Mouse (Mus musculus): ENCODE results near the gene Abcb6.
A peak's percentile ranks its signal among the peaks of the same experiment; 100 is the strongest.

Gene Abcb6

DNA sequence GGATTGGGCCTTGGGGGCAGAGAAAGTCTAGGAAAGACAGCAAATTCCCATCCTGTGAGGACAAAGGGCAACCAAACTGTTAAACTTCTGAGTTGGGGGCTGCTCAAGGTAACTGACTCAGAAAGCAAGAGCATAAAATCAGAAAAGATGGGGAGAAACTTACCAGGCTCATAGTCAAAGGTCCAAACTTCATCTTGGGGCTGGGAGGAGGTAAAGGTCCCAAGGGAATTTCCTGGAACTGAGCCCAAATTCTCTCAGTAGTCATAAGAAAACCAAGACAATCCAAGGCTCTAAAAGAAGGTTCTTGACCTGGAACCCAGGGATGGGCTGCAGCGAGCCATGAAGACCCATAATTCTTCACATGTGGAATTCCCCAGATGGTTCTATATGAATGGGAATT lies 21.0 kb upstream of the Abcb6 start:
- DNase-seq (ENCODE audit: low spot score in 2 of 2) = no peak

DNA sequence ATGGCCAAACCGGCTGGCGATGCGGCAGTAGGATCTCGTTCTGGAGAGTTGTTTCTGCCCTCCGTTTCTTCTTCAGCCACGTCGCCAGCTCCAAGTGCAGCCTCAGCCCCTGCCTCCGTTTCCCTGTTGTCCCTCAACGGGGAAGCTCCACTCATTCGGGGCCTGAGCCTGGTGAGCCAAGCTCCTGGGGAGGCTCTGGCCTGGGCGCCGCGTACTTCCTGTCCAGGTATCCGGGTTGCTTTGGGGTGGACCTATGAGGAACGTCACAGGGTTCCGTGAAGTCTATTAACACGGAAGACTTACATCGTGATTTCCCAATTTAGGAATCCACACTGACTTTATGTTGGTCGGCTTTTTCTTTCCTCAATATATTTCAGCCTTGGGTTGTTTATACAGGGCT lies 12.3 kb upstream of the Abcb6 start:
- DNase-seq (ENCODE audit: low spot score in 2 of 2) = peak in 1 of 2 experiments; percentile 33

DNA sequence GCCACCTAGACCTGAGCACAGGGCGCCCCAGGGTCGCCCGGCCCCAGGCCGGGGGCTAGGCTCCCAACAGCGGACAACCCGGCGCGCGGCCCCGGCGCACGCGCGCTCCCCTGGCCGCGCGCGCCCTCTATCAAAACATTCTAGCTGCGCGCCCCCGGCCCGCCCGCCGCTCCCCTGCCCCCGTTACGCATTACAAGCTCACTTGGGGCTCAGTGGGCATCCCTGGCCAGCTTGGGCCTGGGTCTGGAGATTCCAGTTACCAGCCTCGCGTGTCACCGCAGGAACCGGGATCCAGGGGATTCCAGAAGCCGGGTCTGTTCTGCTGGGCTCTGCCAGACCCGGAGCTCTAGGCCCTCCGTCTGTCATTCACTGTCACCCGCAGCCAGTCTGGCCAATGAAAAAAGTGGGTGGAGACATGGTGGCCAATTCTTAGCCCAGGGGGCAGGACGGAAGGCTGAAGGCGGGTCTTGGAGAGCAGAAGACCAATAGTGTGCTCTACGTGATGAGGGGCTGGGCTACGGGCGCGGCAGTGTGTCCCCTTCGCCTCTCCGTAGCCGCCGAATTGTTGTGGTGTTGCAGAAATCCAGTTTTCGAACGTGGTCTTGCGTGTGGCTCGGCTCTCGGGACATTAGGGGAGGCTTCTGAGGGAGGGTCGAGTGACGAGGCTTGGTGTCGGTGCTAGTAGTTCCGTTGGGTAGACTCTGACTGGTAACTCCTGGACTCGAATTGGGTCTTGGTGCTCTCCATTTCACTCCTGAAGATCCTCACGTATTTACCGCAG lies 11.6 kb upstream of the Abcb6 start, which contains the start of the genes Ankzf1 and Atg9a:
Gene Ankzf1, plus strand, starts transcription at position 530 of the 781 bp plus-strand sequence.
Gene Atg9a, minus strand, starts transcription at position 575 of the 781 bp plus-strand sequence.
- peak; percentile 86 to 96 for DNase-seq (ENCODE audit: low spot score in 2 of 2)

DNA sequence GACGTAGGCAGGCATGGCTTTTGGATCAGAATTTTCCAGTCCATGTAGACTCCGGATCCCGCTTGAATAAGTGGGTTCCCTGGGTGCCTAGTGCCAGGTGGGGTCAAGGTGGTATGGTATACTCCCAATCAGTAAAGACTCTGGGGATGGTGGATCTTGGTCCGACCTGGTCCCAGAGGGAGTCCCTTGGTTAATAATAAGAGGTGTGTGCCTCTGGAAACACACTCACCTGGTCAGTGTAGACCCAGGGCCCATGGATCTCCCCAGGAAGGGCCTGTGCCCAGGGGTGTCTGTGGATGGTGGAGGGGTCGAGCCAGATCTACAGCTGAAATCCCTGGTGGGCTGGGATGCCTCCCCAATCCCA lies 11.0 kb upstream of the Abcb6 start:
- DNase-seq (ENCODE audit: low spot score in 2 of 2) = no peak

DNA sequence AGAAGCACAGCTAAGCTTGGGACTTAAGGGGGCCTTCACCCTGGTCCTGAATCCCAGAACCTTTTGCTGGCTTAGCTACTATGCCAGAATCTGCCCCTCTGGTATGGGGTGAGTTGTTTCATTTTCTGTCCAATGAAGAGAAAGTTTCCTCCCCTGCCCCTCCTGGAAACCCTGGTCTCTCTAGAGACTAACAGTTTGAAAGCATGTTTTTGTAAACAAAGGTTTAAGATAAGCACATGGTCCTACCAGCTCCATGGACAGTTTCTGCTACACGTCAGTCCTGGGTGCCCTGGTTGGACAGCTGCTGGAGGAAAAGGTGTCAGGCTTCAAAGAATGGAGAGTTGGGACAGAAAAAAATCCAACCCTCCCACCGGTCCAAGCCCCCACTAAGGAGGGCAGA lies 10.4 kb upstream of the Abcb6 start:
- no peak for DNase-seq (ENCODE audit: low spot score in 2 of 2)

DNA sequence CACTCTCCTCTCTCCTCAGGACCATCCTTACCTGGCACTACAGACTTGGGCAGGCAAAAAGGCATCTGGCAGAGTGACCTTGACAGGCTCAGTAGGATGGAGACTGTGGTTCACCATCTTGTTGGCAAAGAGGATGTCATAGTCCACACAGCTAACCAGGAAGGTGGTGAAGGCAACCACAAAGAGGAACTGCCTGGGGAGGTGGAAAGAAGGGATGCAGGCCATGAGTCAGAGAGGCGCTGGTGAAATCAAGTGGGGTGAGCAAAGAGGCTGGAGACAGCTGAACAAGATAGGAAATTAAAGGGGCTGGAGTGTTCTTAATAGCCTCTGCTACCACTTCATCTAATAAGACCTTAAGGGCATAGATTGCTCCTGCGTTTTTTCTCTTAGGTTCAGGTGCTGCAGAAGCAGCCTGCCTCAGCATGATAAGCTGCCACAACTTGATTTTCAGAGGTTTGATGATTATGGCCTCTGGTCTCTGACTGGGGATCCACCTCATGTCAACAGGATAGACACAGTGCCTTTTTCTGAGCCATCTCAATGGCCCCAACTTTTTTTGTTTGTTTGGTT lies 7.8 kb upstream of the Abcb6 start:
- DNase-seq (ENCODE audit: low spot score in 2 of 2) = no peak

DNA sequence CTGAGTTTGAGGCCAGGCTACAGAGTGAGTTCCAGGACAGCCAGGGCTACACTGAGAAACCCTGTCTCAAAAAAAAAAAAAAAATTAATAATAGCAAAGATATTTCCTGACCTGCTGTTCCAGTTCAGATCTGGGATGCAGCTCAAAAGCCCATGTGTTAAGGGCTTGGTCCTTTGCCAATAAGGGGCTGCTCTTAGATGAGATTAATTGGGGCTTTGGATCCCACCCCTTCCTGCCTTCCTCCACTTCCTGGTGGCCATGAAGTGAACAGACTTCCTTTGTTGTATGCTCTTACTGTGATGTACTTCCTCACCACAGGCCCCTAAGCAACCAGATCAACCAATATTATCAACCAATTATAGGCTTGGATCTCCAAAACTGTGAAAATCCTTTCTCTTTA lies 6.9 kb upstream of the Abcb6 start:
- no peak for DNase-seq (ENCODE audit: low spot score in 2 of 2)

DNA sequence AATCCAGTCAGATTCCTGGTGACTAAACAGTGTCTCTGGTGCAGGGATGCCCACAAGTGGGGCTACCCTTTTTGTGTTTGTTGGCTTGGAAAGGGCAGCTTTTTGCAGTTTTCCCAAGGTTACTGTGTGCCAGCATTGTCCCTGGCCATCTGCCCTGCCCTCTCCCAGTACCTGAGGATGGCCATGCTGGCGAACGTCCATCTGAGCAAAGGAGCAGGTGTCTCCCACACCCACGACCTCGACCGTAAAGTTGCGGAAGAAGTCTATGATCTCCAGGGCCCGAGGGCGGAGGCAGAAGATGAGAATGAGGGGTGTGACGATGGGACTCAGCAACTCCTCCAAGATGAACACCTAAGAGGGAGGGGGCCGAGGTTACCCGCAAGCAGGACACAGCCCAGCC lies 5.3 kb upstream of the Abcb6 start:
- DNase-seq (ENCODE audit: low spot score in 2 of 2) = no peak

DNA sequence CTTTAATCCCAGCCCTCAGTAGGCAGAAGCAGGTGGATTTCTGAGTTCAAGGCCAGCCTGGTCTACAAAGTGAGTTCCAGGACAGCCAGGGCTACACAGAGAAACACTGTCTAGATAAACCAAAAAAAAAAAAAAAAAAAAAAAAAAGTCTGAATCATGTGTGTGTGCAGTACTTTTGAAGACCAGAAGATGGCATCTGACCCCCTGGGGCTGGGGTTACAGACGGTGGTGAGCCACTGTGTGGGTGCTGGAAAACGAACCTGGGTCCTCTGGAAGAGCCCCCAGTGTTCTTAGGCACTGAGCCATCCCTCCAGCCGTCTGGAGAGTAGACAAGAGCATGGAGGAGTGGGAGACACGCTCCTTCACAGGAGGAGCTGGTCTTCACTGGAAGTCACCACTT lies 2.0 kb upstream of the Abcb6 start:
- DNase-seq (ENCODE audit: low spot score in 2 of 2) = no peak

DNA sequence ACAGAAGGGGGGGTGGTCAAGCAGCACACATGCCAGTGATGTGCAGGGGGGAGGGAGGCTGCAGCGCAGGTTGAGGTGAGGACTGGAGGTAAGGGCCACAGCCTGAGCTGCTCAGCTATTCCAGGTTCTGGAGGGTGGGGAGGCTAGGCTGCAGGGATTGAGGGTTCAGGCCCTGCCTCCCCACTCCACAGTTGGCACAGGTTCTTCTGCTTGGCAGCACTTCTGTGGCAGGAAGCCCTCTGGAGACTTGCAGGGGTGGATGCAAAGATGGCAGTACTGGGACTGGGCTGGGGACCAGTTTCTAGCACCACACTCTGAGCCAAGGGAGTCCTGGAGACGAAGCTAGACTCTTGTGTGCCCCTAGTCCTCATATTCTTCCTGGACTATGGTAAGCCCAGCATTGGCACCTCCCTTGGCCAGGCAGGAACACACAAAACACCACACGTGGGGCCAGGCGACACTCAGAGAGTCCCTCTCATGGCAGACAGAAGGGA lies 1.2 kb upstream of the Abcb6 start:
- no peak for DNase-seq (ENCODE audit: low spot score in 2 of 2)

DNA sequence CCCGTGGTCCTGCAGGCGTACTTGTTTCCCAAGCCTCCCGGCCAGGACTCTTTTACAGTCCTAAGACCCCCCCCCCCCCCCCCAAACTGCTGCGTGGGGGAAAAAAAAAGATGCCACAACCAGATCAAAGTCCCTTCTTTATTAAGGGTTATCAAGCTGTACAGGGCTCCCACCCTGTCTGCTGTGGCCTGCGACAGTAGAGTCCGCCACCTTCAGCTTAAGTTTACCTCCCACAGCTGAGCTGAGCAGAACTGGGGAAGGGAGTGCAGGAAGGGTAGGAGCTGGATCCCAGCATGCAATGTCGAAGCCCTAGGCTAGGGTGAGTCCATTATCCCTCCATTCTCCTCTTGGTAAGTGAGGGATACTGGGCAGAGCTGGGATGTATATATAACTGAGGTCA lies 549 bp upstream of the Abcb6 start:
- no peak for DNase-seq (ENCODE audit: low spot score in 2 of 2)

DNA sequence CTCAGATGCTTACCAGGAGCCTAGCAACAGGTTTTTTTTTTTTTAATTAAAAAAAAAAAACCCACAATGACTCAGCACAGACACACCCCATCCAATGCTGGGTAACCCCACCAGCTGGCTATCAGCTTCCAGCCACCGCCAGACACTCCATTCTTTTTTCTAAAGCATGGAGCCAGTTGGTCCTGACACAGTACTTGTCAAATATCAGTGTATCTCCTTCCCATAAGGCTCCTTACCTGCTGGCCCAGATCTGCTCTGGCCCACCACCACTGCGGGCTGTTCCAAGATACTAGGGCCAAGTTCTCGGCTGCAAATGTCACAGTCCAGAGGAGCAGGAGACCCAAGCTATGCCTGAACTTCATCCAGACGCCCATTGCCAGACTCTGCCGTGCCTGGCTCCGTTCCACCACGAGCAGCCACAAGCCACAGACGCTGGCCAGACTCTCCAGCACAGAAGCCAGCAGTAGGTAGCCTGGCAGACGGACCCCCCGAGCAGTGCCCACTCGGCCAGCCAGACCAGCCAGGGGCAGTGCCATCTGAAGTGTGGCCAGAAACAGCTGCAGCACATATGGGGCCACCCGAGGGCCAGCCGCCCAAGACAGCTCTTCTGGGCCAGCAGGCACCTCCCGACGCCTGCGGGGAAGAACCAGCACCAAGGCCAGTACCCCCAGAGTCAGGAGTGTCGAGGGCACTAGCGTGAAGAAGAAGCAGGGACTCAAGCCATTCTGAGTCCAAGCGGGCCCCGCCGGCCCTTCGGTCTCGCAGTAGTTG lies 673 bp downstream of the Abcb6 start:
- peak in 1 of 2 experiments; percentile 39 for DNase-seq (ENCODE audit: low spot score in 2 of 2)

DNA sequence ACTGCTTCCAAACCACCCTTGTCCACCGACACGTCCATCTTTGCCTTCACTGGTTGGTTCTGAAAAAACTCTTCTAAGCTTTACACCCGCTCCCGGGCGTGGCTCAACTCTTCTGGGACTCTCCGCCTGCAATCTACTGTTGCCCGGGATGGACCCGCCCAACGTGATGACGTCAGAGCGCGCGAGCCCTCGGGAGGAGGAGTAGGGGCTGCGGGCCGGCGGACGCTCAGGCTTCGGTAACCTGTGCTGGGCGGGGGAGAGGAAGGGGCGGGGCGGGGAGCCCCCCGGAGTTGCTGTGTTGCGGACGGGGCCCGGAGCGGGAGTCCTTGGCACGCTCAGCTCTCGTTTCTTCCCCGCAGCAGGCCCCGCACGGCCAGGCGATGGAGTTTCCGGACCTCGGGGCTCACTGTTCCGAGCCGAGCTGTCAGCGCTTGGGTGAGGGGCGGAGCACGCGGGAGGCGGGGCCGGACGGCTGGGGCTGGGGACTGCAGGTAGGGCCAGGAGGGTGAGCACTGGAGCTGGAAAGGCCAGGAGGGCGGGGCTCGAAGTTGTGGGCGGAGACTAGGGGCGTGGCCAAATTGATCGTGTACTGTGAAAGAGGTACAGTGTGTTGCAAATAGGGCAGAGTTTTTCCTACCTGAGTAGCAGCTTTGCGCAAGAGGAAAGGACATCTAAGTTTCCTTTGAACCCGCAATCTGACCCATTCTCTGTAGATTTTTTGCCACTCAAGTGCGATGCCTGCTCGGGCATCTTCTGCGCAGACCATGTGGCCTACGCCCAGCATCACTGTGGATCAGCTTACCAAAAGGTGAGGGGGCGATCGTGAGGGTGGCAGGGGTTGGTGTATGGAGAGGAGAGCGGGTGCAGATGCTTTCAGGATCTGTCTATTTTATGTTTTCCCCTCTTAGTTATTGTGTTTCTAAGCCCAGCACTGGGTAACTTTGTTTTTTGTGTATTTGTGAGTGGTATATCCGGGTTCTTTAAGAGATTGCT lies 11.4 kb downstream of the Abcb6 start, which contains the start of gene Zfand2b:
Gene Zfand2b, plus strand, starts transcription at position 175 of the 993 bp plus-strand sequence.
- DNase-seq (ENCODE audit: low spot score in 2 of 2) = peak; percentile 97 to 100

DNA sequence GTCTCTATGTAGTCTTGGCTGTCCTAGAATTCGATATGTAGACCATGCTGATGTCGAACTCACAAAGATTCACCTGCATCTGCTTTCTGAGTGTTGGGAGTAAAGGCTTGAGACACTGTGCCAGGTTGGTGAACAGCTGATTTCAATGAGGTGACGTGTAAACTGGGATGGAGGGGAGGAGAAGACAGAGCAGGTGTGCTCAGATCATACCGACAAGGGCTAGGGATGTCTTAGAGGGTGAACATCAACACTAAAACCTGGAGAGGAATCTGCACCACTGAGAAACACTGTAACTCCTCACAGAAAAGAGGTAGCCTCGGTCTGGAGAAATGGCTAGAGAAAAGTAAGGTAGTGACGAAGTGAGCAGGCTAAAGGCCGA lies 12.1 kb downstream of the Abcb6 start:
- DNase-seq (ENCODE audit: low spot score in 2 of 2) = no peak

DNA sequence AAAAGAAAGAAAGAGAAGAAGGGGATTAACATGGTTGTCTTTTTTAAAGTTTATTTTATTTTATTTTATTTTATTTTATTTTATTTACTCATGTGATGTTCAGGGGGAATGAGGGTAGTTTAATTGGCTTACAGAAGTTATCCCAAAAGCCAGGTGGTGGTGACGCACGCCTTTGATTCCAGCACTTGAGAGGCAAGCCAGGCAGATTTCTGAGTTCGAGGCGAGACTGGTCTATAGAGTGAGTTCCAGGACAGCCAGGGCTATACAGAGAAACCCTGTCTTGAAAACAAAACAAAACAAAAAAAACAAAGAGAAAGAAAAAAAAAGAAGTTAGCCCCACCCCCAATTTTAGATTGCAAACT lies 20.0 kb downstream of the Abcb6 start:
- DNase-seq (ENCODE audit: low spot score in 2 of 2) = no peak

DNA sequence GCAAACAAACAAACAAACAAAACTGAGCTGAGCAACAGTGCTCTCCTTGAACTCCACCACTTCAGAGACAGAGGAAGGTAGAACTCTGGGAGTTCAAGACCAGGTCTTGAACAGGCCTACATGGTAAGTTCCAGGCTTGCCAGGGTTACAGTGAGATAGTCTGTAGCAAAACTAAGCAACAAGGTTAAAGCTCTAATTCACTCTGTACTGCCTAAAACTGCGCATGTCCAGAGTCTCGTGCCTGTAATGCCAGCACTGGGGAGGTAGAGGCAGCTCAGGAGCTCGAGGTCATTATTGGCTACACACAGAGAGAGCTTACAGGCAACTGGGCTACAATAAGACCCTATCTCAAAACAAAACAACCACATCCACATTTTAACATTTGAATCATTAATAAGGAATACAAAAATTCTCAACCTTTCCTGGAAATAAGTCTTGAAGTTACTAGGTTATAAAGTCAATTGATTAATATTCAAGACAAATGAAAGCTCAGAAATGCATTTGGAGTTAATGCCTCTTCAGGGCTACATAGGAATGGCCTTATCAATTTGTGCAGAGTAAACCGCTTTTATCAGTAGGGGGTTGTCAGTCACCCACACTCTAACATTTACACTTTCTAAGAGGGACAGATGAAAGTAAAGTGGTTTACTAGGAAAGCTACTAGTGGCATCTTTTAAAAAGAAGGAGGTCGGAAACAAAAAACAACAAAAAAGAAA lies 20.5 kb downstream of the Abcb6 start:
- DNase-seq (ENCODE audit: low spot score in 2 of 2) = no peak

DNA sequence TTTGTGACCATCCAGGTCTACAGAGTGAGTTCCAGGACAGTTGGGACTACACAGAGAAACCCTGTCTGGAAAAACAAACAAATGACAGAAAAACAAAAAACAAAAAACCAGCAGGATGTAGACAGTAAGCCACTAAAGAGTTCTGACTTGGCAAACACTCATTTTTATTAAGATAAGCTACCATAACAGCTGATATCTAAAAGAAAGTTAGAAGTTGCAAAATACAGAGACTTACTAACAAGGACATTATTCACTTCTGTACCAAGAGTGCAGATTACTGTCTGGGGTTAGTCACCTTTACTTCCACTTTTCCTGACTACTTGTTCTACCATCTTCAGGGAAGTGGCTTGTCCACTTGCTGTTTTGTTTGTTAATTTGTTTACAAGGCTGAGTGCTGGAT lies 21.2 kb downstream of the Abcb6 start:
- no peak for DNase-seq (ENCODE audit: low spot score in 2 of 2)

DNA sequence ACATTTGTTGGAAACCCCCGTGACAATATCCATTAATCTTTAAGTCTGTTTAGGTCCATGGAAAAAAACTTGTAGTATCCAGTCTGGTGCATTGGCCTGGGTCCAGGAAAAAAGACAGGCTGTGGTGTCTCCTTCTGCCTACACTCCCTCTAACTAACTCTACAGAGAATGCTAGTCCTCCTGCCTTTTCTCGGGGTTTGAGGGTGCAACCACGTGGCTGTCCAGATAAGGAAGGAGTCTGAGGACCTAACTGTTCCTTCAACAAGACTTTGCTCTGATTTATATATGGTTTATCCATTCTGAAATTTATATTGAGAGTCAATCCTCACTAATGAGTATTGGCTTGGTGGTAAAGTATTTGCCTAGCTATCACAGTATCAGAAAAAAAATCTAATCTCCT lies 24.4 kb downstream of the Abcb6 start:
- no peak for DNase-seq (ENCODE audit: low spot score in 2 of 2)

DNA sequence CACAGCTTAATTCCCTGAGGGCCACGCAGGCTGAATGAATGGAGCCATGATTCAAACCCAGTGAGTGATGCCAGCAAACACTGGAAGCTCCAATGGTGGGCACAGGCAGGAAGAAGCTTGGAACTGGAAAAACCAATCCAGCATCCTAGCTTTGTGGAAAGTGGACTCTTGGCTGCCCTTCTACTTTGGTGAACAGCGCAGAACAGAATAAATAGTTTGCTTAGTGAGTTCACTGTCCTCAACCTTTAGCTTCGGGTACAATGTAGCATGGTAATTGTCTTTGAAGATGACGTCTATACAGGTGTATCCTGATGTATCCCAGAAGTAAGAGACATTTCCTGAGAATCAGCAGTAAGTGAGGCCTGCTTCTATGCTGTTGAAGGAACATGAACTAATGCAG lies 31.5 kb downstream of the Abcb6 start:
- no peak for DNase-seq (ENCODE audit: low spot score in 2 of 2)

DNA sequence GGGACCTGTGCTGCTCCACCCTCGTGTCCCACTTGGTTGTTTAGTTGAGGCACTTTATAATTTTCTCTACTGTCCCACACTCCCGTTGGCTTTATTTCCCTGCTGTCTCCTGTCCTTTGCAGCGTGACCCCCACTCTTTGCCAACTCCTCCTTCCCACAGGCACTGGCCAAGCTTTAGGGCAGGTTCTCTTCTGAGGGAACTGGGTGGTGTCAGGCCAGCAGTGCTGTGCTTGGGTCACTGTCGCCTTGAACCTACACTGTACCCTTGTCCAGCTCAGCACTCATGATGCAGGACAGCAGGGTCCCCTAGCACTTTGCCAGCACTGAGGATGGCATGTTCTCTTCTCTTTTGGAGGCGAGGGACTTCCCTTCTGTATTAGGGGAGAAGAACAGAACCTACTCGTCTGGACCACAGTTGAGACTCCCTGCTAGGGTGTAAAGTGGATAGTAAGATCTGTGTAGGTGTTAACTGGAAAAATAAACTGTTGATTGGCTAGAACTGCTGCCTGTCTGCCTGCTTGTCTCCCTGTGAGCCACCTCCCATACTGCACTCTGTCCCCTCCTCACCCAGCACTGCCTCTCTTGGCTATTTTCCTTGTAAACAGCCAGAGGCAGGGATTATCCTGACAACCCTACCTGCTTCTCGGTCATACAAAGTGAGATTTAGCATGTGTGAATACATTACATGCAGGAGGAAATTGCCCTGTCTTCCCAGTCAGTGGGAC lies 32.6 kb downstream of the Abcb6 start:
- no peak for DNase-seq (ENCODE audit: low spot score in 2 of 2)
